Mouse (Mus musculus) megakaryocyte, embryonic 14.5 days (primary cell): ENCODE results near the gene Atox1. TPM values are rescaled to one million over a fixed set of nuclear protein-coding genes. Genes with fewer than 3 reads are reported as not detected.

Experiments used
- H3K27me3 ChIP-seq: replicated peaks from 2 replicates; pipeline ENCODE3; 2012; ENCODE audit warnings: inconsistent platforms
- H3K36me3 ChIP-seq: replicated peaks from 2 replicates; pipeline ENCODE3; 2012; ENCODE audit warnings: low read length, inconsistent platforms, mixed read lengths
- H3K4me1 ChIP-seq: 2 replicates; pipeline ENCODE4 v1.6.1; 2012; ENCODE audit warnings: inconsistent platforms
- H3K4me3 ChIP-seq: replicated peaks from 2 replicates; pipeline ENCODE3; 2012; ENCODE audit warnings: moderate library complexity, mild to moderate bottlenecking, inconsistent platforms
- H3K9me3 ChIP-seq: 2 replicates; pipeline ENCODE4 v1.6.1; 2012; ENCODE audit warnings: inconsistent platforms
- FLI1 ChIP-seq: IDR thresholded peaks from 2 replicates; pipeline ENCODE4 v1.6.1; 2012; ENCODE audit warnings: low read length, inconsistent platforms, mixed read lengths
- GATA1 ChIP-seq: IDR thresholded peaks from 3 replicates; pipeline ENCODE4 v1.6.1; 2012; ENCODE audit warnings: mixed read lengths, low read length, inconsistent platforms, borderline replicate concordance
- polyA plus RNA-seq: library from polyadenylated mRNA; stranded (reverse); fragments of >175 nt; gene quantifications from 2 replicates; pipeline ENCODE4 v1.2.3, GENCODE M21; 2012; ENCODE audit warnings: low replicate concordance; ENCODE audit not compliant: insufficient read depth

Gene Atox1
- polyA plus RNA-seq, 1 experiment: 110 TPM

GRCm38 (mm10) chr11:55404659-55405457 lies 56.2 kb downstream of the Atox1 start:
- Histone ChIP-seq H3K27me3 (peaks cover 5% of the 10 kb centered on the region), H3K4me3 (no peak overlapping the region), H3K4me1 (peaks cover 29% of the 10 kb centered on the region), H3K9me3 (peaks cover 21% of the 10 kb centered on the region), H3K36me3 (peaks cover 61% of the 10 kb centered on the region)
- TF ChIP-seq FLI1: no peak
- TF ChIP-seq GATA1: no peak

- peaks cover 52% of the 10 kb centered on the region for H3K36me3 ChIP-seq
- H3K4me1 ChIP-seq: peaks cover 26% of the 10 kb centered on the region
- H3K27me3 ChIP-seq: peaks cover 15% of the 10 kb centered on the region
- no peaks in the 10 kb centered on the region for H3K9me3 ChIP-seq
- no peak overlapping the region for H3K4me3 ChIP-seq
- no peak for TF ChIP-seq GATA1
- no peak for TF ChIP-seq FLI1
Measured at GRCm38 (mm10) chr11:55400863-55401262, 60.2 kb downstream of the Atox1 start.

- Histone ChIP-seq H3K9me3 (no peaks in the 10 kb centered on the region), H3K4me3 (no peak overlapping the region), H3K27me3 (peaks cover 15% of the 10 kb centered on the region), H3K4me1 (peaks cover 30% of the 10 kb centered on the region), H3K36me3 (peaks cover 40% of the 10 kb centered on the region)
- TF ChIP-seq FLI1 (no peak), GATA1 (no peak)
Measured at GRCm38 (mm10) chr11:55398371-55398770, 62.7 kb downstream of the Atox1 start.

GRCm38 (mm10) chr11:55397441-55397840 lies 63.6 kb downstream of the Atox1 start:
- Histone ChIP-seq H3K4me1 (peaks cover 30% of the 10 kb centered on the region), H3K9me3 (no peaks in the 10 kb centered on the region), H3K27me3 (peaks cover 15% of the 10 kb centered on the region), H3K36me3 (peaks cover 38% of the 10 kb centered on the region), H3K4me3 (no peak overlapping the region)
- TF ChIP-seq FLI1: no peak

- peaks cover 30% of the 10 kb centered on the region for H3K4me1 ChIP-seq
- TF ChIP-seq GATA1 (no peak), FLI1 (no peak)
Measured at GRCm38 (mm10) chr11:55397036-55397435, 64.0 kb downstream of the Atox1 start.

More at GRCm38 (mm10) chr11:55397036-55397435, 64.0 kb downstream of the Atox1 start:
- Histone ChIP-seq H3K9me3 (no peaks in the 10 kb centered on the region), H3K4me3 (no peak overlapping the region), H3K27me3 (peaks cover 13% of the 10 kb centered on the region), H3K36me3 (peaks cover 36% of the 10 kb centered on the region)

Other genes starting within 250 kb of the Atox1 start
- gene Fat2, start 124.7 kb downstream of the Atox1 start, polyA plus RNA-seq: 0.29 TPM in 1 of 2 replicates, not detected in the other
- gene Sparc, start 38.1 kb downstream of the Atox1 start, polyA plus RNA-seq: 11.1 TPM in 1 of 2 replicates, not detected in the other
- 12.3 and 44.5 TPM in 2 replicates for gene G3bp1, start 8.4 kb upstream of the Atox1 start, polyA plus RNA-seq
- not detected in 2 replicates for gene Glra1, start 147.0 kb upstream of the Atox1 start, polyA plus RNA-seq